Mouse (Mus musculus) midbrain, embryonic 13.5 days (tissue): Measurements from ENCODE around the gene Bloc1s3. TPM values are rescaled to one million over a fixed set of nuclear protein-coding genes. Genes with fewer than 3 reads are reported as not detected.

Experiments
- ATAC-seq: fragments of 200-750 bp; cut with Nextera tagmentation; 2 replicates; pipeline ENCODE4 v1.8.0; 2017; ENCODE audit warnings: mild to moderate bottlenecking, moderate TSS enrichment, moderate library complexity
- H3K27ac ChIP-seq: fragments of 300-500 bp; sonication (generic); 2 replicates; pipeline ENCODE4 v1.5.1; 2015; ENCODE audit warnings: inconsistent platforms, mild to moderate bottlenecking, moderate library complexity
- H3K27me3 ChIP-seq: fragments of 300-500 bp; sonication (generic); 2 replicates; pipeline ENCODE4 v1.6.1; 2015; ENCODE audit warnings: mild to moderate bottlenecking, inconsistent platforms
- H3K36me3 ChIP-seq: fragments of 300-500 bp; sonication (generic); 2 replicates; pipeline ENCODE4 v1.6.1; 2015; ENCODE audit warnings: mild to moderate bottlenecking, inconsistent platforms
- H3K4me1 ChIP-seq: fragments of 300-500 bp; sonication (generic); replicated peaks from 2 replicates; pipeline ENCODE4 v1.6.1; 2015; ENCODE audit warnings: inconsistent platforms
- H3K4me2 ChIP-seq: fragments of 300-500 bp; sonication (generic); replicated peaks from 2 replicates; pipeline ENCODE4 v1.6.1; 2015; ENCODE audit warnings: moderate library complexity, mild to moderate bottlenecking, inconsistent platforms
- H3K4me3 ChIP-seq: fragments of 300-500 bp; sonication (generic); replicated peaks from 2 replicates; pipeline ENCODE4 v1.5.1; 2015; ENCODE audit warnings: mild to moderate bottlenecking, inconsistent platforms
- H3K9ac ChIP-seq: fragments of 300-500 bp; sonication (generic); replicated peaks from 2 replicates; pipeline ENCODE4 v1.6.1; 2015; ENCODE audit warnings: mild to moderate bottlenecking, inconsistent platforms
- H3K9me3 ChIP-seq: fragments of 300-500 bp; sonication (generic); 2 replicates; pipeline ENCODE4 v1.6.1; 2016; ENCODE audit warnings: mild to moderate bottlenecking, inconsistent platforms
- WGBS: fragments of 180-500 bp; shearing (Covaris S2); methylation state at CpG from one replicate; pipeline ENCODE4 v1.1.7; 2015; 5-methylcytosine and 5-hydroxymethylcytosine counted together
- polyA plus RNA-seq: library from polyadenylated mRNA; unstranded; fragments of >200 nt; fragmentation: Nextera tagmentation; extraction: Ambion mirVana; gene quantifications from 2 replicates; pipeline ENCODE4 v1.2.1, GENCODE M21; 2015

Gene Bloc1s3
- polyA plus RNA-seq = 2.9 and 4.5 TPM in 2 replicates

- H3K4me3 ChIP-seq = peak within 1 kb of the TSS; percentile 70
- peak within 1 kb of the TSS; percentile 88 for H3K9ac ChIP-seq
- WGBS = under 1% methylated on average over 56 of the region's 56 CpGs
- peak; percentile 95 for ATAC-seq
- H3K27ac ChIP-seq = peak within 1 kb of the TSS; percentile 84
- H3K27me3 ChIP-seq = no peaks in the 10 kb centered on the region
- peaks cover 28% of the 10 kb centered on the region for H3K4me1 ChIP-seq
- H3K9me3 ChIP-seq = no peaks in the 10 kb centered on the region
- peak within 1 kb of the TSS; percentile 77 for H3K4me2 ChIP-seq
- H3K36me3 ChIP-seq = no peaks in the 10 kb centered on the region
Observed at GRCm38 (mm10) chr7:19508150-19508923, at the start of gene Bloc1s3, which contains the start of gene Trappc6a. Gene Bloc1s3 (minus strand): TSS chr7:19508367. Gene Trappc6a (plus strand): TSS chr7:19508395.

- Histone ChIP-seq H3K4me1 (peaks cover 48% of the 10 kb centered on the region), H3K4me3 (no peak overlapping the region), H3K27me3 (no peaks in the 10 kb centered on the region), H3K27ac (no peak overlapping the region), H3K4me2 (no peak overlapping the region), H3K9me3 (no peaks in the 10 kb centered on the region), H3K9ac (0 out of 2 replicates have a peak overlapping the region, but pooled peaks have one; percentile 28), H3K36me3 (peaks cover 45% of the 10 kb centered on the region)
- ATAC-seq = no peak
- WGBS = 97% methylated on average over 2 of the region's 2 CpGs
Observed at GRCm38 (mm10) chr7:19557086-19557485, 48.9 kb upstream of the Bloc1s3 start.

- Histone ChIP-seq H3K9ac (no peak overlapping the region), H3K27ac (no peak overlapping the region), H3K4me2 (no peak overlapping the region), H3K4me1 (peaks cover 27% of the 10 kb centered on the region), H3K27me3 (no peaks in the 10 kb centered on the region), H3K36me3 (peaks cover 45% of the 10 kb centered on the region), H3K9me3 (no peaks in the 10 kb centered on the region), H3K4me3 (no peak overlapping the region)
- ATAC-seq = no peak
- 75% methylated on average over 1 of the region's 1 CpGs for WGBS
Observed at GRCm38 (mm10) chr7:19554168-19554567, 46.0 kb upstream of the Bloc1s3 start.

GRCm38 (mm10) chr7:19552443-19552842 lies 44.3 kb upstream of the Bloc1s3 start:
- ATAC-seq = no peak
- Histone ChIP-seq H3K27me3 (no peaks in the 10 kb centered on the region), H3K9me3 (no peaks in the 10 kb centered on the region), H3K4me3 (no peak overlapping the region), H3K27ac (no peak overlapping the region), H3K4me1 (peaks cover 17% of the 10 kb centered on the region), H3K9ac (no peak overlapping the region), H3K4me2 (no peak overlapping the region), H3K36me3 (peaks cover 37% of the 10 kb centered on the region)
- 77% methylated on average over 2 of the region's 2 CpGs for WGBS

GRCm38 (mm10) chr7:19551634-19552033 lies 43.5 kb upstream of the Bloc1s3 start:
- Histone ChIP-seq H3K36me3 (peaks cover 33% of the 10 kb centered on the region), H3K27me3 (no peaks in the 10 kb centered on the region), H3K4me1 (peaks cover 11% of the 10 kb centered on the region; the same call in 1 of the 2 replicates), H3K4me2 (no peak overlapping the region), H3K9me3 (no peaks in the 10 kb centered on the region), H3K27ac (no peak overlapping the region), H3K9ac (no peak overlapping the region), H3K4me3 (no peak overlapping the region)
- no peak for ATAC-seq
- WGBS = 91% methylated on average over 5 of the region's 5 CpGs

- Histone ChIP-seq H3K4me2 (no peak overlapping the region), H3K4me1 (peaks cover 13% of the 10 kb centered on the region; the same call in 1 of the 2 replicates), H3K36me3 (peaks cover 21% of the 10 kb centered on the region), H3K9ac (no peak overlapping the region), H3K9me3 (no peaks in the 10 kb centered on the region), H3K27me3 (no peaks in the 10 kb centered on the region), H3K4me3 (no peak overlapping the region), H3K27ac (no peak overlapping the region)
- ATAC-seq = no peak
- WGBS = 92% methylated on average over 10 of the region's 10 CpGs
Observed at GRCm38 (mm10) chr7:19549394-19549793, 41.2 kb upstream of the Bloc1s3 start.

GRCm38 (mm10) chr7:19547344-19547969 lies 39.3 kb upstream of the Bloc1s3 start:
- H3K36me3 ChIP-seq = peaks cover 3% of the 10 kb centered on the region; the same call in 1 of the 2 replicates
- 66% methylated on average over 2 of the region's 2 CpGs for whole genome bisulfite sequencing
- ATAC-seq = no peak
- no peak overlapping the region for H3K27ac ChIP-seq
- H3K4me2 ChIP-seq = no peak overlapping the region
- no peaks in the 10 kb centered on the region for H3K9me3 ChIP-seq
- no peaks in the 10 kb centered on the region for H3K27me3 ChIP-seq
- H3K4me1 ChIP-seq = peaks cover 19% of the 10 kb centered on the region
- no peak overlapping the region for H3K9ac ChIP-seq
- H3K4me3 ChIP-seq = no peak overlapping the region

GRCm38 (mm10) chr7:19546007-19546406 lies 37.8 kb upstream of the Bloc1s3 start:
- 84% methylated on average over 3 of the region's 3 CpGs for WGBS
- Histone ChIP-seq H3K9ac (no peak overlapping the region; the same call in 1 of the 2 replicates), H3K27ac (no peak overlapping the region), H3K36me3 (no peaks in the 10 kb centered on the region), H3K9me3 (no peaks in the 10 kb centered on the region), H3K4me3 (no peak overlapping the region), H3K4me2 (no peak overlapping the region), H3K27me3 (no peaks in the 10 kb centered on the region), H3K4me1 (peaks cover 33% of the 10 kb centered on the region)
- no peak for ATAC-seq

GRCm38 (mm10) chr7:19543584-19543983 lies 35.4 kb upstream of the Bloc1s3 start:
- 64% methylated on average over 6 of the region's 6 CpGs for WGBS
- H3K9ac ChIP-seq = no peak overlapping the region
- peaks cover 40% of the 10 kb centered on the region for H3K4me1 ChIP-seq
- no peaks in the 10 kb centered on the region for H3K36me3 ChIP-seq
- no peak overlapping the region for H3K4me3 ChIP-seq
- no peak overlapping the region for H3K4me2 ChIP-seq
- H3K27me3 ChIP-seq = no peaks in the 10 kb centered on the region
- no peak overlapping the region for H3K27ac ChIP-seq
- H3K9me3 ChIP-seq = no peaks in the 10 kb centered on the region
- no peak for ATAC-seq

- H3K36me3 ChIP-seq = no peaks in the 10 kb centered on the region; the same call in 1 of the 2 replicates
- H3K9me3 ChIP-seq = no peaks in the 10 kb centered on the region
- WGBS = 61% methylated on average over 8 of the region's 8 CpGs
- no peak overlapping the region for H3K4me3 ChIP-seq
- H3K9ac ChIP-seq = no peak overlapping the region; the same call in 1 of the 2 replicates
- H3K4me1 ChIP-seq = peaks cover 32% of the 10 kb centered on the region
- no peaks in the 10 kb centered on the region for H3K27me3 ChIP-seq
- H3K27ac ChIP-seq = peak overlapping the region; percentile 59
- H3K4me2 ChIP-seq = no peak overlapping the region
- peak; percentile 88 for ATAC-seq
Observed at GRCm38 (mm10) chr7:19542155-19542691, 34.1 kb upstream of the Bloc1s3 start.

- Histone ChIP-seq H3K27ac (peak overlapping the region; percentile 59), H3K27me3 (no peaks in the 10 kb centered on the region), H3K4me3 (no peak overlapping the region), H3K4me2 (no peak overlapping the region), H3K36me3 (no peaks in the 10 kb centered on the region; the same call in 1 of the 2 replicates), H3K4me1 (peaks cover 32% of the 10 kb centered on the region), H3K9ac (no peak overlapping the region; the same call in 1 of the 2 replicates), H3K9me3 (no peaks in the 10 kb centered on the region)
- 73% methylated on average over 7 of the region's 7 CpGs for WGBS
- ATAC-seq = peak; percentile 46
Observed at GRCm38 (mm10) chr7:19541681-19542154, 33.6 kb upstream of the Bloc1s3 start.
